Mouse (Mus musculus) gastrocnemius, adult 8-10 months (tissue): ENCODE data around the gene Tmsb10. TPM values are rescaled to one million over a fixed set of nuclear protein-coding genes. Genes with fewer than 3 reads are reported as not detected.
A peak's percentile ranks its signal among the peaks of the same experiment; 100 is the strongest.

Source experiments
- DNase-seq, 2 experiments: peaks; one replicate each; pipeline ENCODE4 v3.0.0; 2022; ENCODE audit warnings: low spot score in 2 of 2
- total RNA-seq, 4 experiments: library from RNA; stranded (reverse); gene quantifications; 2 replicates each; pipeline ENCODE4 v1.2.4; 2022

Tmsb10 gene
- total RNA-seq, 4 experiments from 2014 or later = 16.2 to 39.9 (median 26.6) TPM

GRCm38 (mm10) chr6:72956199-72957092 is 2.1 kb downstream of the Tmsb10 start:
- no peak for DNase-seq

GRCm38 (mm10) chr6:72955517-72956198 is 2.9 kb downstream of the Tmsb10 start:
- DNase-seq = no peak

- DNase-seq = no peak
Observed at GRCm38 (mm10) chr6:72954786-72955185, 3.8 kb downstream of the Tmsb10 start.

DNA sequence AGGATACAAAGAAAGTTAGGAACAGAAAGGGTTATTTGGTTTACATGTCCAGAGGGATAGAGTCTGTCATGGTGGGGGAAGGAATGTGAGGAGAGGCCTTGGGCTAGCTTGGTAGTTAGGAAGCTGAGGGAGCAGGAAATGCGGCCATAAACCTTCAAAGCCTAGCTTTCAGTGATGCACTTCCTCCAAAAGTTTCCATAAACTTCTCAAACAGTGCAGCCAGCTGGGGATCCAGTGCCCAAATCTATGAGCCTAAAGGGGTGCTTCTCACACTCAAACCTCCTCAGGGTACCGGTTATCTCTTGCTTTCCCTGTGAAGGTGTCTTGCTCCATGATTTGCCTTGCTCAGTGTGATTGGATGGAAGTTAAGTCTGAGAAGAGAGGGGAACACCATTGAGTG is 5.6 kb downstream of the Tmsb10 start:
- no peak for DNase-seq

GRCm38 (mm10) chr6:72952221-72952620 is 6.3 kb downstream of the Tmsb10 start:
- peak in 1 of 2 experiments; percentile 30 for DNase-seq

- no peak for DNase-seq
Observed at GRCm38 (mm10) chr6:72949161-72949756, 9.3 kb downstream of the Tmsb10 start.

GRCm38 (mm10) chr6:72948392-72948791 is 10.2 kb downstream of the Tmsb10 start:
- no peak for DNase-seq

- DNase-seq = no peak
Observed at GRCm38 (mm10) chr6:72947960-72948359, 10.6 kb downstream of the Tmsb10 start.

GRCm38 (mm10) chr6:72940493-72940892 is 18.1 kb downstream of the Tmsb10 start:
- DNase-seq = peak; percentile 9 to 27

DNA sequence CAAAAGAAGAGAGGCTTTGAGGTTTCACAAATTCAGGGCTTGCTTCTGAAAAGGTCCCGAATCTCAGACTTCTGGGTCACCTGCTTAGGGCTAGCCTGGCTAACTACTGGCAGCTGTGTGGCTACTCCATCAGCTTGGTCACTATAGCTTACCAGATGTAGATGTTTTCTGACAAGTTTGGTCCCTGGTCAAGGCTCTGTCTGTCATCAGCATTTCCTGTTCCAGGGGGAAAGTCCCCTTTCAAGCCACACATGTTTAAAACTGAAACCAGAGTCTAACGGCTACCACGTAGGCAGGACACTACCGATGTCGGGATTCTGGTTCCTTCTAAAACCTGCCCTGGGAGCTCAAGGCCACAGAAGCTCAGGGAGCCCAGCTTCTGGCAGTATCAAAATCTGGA is 20.7 kb downstream of the Tmsb10 start:
- DNase-seq = no peak

DNA sequence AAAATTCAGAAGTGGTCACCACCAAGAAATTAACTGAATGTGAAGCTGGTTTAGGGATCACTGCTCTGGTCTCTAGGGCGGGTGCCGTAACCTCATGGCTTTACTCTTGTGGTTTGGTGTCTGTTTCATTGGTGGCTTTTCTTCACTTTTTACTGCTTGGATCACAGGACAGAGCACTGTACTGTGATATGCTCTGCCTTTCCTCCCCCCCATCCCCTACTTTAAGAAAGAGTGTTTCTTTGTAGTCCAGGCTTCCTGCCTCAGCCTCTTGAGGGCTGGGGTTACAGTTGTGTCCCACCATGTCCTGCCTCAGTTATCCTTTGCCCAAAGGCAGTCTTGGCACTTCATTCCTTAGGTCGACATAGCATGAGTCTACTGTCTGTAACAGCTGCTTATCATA is 21.1 kb downstream of the Tmsb10 start:
- DNase-seq = no peak

GRCm38 (mm10) chr6:72932955-72933354 is 25.6 kb downstream of the Tmsb10 start:
- DNase-seq = no peak

GRCm38 (mm10) chr6:72931533-72931932 is 27.0 kb downstream of the Tmsb10 start:
- DNase-seq = no peak

- no peak for DNase-seq
Observed at GRCm38 (mm10) chr6:72929795-72930398, 28.7 kb downstream of the Tmsb10 start.

DNA sequence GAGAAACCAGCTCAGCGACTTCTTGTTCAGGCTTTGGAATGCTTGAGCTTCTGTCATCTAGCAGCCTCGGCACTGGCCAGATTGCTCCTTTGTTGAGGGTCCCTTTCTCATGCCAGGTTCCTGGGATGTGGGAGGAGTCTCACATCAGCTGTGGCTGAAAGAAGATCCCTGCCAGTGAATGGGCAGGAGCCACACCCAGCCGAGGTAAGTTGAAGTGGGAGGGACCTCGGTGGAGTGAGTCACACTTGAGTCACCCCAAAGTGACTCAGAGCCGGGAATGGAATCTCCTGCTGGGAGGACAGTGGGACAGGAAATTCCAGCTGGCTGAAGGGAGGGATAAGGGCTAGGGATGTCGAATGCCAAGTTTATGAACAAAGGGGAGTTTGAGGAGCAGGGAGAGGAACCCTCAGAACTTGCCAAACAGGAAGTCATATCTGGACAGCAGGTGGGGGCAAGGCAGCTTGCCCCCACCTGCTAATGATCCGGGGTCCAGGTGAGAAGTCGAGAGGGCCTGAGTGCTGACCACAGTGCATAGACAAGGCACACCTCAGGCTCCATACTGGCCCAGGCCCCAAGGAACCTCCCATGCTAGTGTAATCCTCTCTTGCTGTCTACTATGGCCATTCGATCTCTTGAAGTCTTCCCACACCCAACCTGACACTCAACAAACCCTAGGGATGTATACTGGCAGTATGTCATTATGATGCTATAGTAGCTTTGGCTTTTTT is 31.6 kb downstream of the Tmsb10 start:
- DNase-seq = peak; percentile 10

DNA sequence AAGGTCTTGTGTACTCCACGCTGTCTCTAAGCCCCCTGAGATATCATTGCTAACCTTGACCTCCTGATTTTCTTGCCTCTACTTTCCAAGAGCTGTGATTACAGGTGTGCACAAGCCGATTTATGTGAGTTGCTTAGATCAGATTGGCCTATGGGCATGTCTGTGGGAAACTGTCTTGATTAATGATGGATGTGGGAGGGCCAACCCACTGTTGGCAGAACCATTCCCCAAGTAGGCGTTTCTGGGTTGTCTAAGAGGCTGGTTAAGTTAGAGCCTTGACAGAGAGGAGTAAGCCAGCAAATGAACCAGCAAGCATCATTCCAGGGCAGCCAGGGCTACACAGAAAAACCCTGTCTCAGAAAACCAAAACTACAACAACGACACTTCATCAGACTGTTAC is 32.5 kb downstream of the Tmsb10 start:
- DNase-seq = no peak

- DNase-seq = no peak
Observed at GRCm38 (mm10) chr6:72923381-72923780, 35.2 kb downstream of the Tmsb10 start.

- no peak for DNase-seq
Observed at GRCm38 (mm10) chr6:72921081-72921480, 37.5 kb downstream of the Tmsb10 start.

GRCm38 (mm10) chr6:72918510-72919033 is 40.0 kb downstream of the Tmsb10 start:
- DNase-seq = no peak

GRCm38 (mm10) chr6:72916330-72916729 is 42.2 kb downstream of the Tmsb10 start:
- no peak for DNase-seq
